Mouse (Mus musculus): ENCODE measurements at regions not wholly inside any gene's neighbourhood (a gene's known extent, or its start where the extent isn't known, plus 50 kb on each side); places are given as distances from the start of the nearest gene placed in this dataset.
"Not testable (repeated sequence)": the region's sequence is repeated elsewhere in the genome, so short reads cannot be mapped to it uniquely, and the experiment has no call there.

DNA sequence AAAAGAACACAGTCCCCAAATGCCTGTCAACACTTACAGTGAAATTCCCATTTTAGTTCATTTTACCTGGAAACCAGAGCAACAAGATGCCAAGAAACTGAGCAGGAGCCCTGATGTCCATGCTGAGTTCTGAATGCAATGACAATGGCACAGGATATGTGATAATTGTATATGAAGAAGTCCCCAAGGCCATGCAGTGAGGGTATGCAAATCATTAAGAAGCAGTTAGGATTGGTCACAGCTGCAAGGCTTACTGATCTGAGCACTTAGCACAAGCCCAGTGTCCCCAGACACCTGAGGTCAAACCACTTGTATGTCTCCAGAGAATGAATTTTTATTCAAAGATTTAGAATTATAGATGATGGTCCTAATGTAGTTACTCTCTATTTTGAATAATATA lies 419.0 kb upstream of the Tacstd2 start:
- DNase-seq (ENCODE audit: low read depth, low spot score) = not testable (repeated sequence)

DNA sequence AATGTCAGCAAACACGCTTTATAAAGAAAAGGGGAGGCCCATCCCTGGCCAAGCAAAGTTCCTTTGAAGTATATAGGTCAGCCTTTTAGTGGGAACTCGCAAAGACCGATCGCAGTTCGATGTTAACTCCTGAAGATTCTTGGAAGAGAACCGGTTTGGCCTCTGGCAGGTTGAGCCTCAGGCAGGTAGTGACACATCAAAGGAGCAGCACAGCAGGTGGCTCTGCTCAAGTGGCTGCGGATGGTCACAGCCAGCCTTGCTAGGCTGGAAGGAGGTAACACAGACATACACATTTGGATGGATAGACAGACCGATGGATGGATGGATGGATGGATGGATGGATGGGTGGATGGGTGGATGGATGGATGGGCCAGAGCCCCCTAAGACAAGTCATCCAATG lies 395.9 kb upstream of the Tacstd2 start:
- not testable (repeated sequence) for DNase-seq (ENCODE audit: low read depth, low spot score)

DNA sequence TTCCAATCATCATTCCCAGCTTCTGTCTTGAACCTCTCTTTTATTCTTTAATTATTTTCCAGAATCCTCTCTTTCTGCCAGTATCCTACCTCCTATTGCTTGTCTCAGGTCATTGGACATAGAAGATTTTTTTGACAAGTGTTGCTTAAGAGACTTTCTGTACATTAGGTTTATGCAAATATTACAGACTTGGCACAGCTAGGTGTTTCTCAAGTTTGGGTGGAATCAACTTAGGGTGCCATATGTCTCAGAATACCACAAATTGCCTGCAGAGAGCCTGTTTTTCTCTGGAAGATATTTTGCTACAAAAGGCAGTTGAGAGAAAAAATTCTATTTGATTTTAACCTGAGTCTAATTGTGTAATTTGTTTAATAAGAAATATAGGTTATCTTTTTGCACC lies 386.9 kb upstream of the Tacstd2 start:
- DNase-seq (ENCODE audit: low read depth, low spot score) = no peak

DNA sequence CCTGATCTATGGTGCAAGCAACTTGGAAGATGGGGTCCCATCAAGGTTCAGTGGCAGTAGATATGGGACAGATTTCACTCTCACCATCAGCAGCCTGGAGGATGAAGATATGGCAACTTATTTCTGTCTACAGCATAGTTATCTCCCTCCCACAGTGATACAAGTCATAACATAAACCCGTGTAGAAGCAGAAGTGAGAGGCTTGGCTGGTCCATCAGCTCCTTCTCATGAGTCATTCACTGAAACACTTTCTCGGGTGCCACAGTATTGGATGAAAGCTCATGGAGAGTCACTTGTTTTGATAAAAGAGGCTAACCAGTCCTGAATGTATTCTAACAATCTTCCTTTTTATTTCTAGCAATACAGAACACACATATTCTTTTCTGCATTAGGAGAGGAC lies 378.3 kb upstream of the Tacstd2 start:
- DNase-seq (ENCODE audit: low read depth, low spot score) = no peak

DNA sequence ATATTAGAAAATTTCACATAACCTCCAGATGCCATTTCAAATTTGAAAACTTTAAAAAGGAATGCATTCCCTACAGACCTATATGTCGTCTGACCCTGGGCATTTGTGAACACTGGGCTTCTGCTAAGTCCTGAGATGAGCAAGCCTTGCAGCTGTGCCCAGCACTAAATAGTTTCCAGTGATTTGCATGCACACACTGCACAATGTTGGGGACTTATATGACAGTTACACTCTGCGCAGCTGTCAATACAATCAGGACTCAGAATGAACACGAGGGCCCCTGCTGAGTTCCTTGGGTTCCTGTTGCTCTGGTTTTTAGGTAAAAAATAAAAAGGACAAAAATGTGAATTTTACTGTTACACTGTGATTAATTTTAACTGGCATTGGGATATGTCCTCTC lies 377.7 kb upstream of the Tacstd2 start:
- no peak for DNase-seq (ENCODE audit: low read depth, low spot score)

DNA sequence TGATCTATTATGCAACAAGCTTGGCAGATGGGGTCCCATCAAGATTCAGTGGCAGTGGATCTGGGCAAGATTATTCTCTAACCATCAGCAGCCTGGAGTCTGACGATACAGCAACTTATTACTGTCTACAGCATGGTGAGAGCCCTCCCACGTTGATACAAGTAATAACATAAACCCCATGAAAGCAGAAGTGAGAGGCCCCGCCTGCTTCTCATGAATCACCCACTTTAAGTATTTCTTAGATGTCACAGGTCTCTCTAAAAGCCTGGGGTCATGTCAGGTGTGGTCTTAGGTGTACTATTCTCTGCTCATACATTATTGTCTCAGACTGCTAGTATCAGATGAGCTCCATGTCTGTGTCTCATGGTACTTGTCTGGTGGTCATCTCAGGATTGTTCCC lies 360.9 kb upstream of the Tacstd2 start:
- no peak for DNase-seq (ENCODE audit: low read depth, low spot score)

DNA sequence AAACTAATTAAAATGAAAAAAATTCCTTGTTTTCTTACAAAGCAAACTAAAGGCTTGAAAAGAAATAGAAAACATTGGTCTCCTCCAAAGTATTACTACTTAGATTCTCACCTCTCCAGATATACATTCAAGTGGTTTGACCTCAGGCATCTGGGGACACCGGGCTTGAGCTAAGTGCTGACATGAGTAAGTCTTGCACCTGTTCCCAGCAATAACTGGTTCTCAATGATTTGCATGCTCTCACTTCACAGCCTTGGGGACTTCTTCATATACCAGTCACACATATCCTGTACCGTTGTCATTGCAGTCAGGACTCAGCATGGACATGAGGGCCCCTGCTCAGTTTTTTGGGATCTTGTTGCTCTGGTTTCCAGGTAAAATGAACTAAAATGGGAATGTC lies 360.3 kb upstream of the Tacstd2 start:
- DNase-seq (ENCODE audit: low read depth, low spot score) = no peak

DNA sequence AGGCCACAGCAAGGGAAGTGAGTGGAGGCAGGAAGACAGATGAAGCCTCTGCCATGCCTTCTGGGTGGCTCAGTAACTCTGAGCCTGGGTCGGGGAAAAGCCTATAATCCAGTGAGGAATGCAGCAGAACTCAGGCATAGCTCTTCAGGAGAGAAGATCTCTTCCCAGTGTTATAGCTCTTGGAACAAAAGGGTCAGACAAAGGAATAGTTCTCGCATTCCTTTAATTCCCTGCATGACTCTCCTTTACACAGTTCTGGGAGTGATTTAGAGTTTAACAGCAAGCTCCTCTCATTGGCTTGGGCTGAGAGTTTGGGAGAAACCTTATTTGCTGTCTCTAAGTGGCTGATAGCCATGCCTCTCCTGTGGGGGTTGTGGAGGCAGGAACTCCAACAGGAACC lies 352.0 kb upstream of the Tacstd2 start:
- DNase-seq (ENCODE audit: low read depth, low spot score) = no peak

DNA sequence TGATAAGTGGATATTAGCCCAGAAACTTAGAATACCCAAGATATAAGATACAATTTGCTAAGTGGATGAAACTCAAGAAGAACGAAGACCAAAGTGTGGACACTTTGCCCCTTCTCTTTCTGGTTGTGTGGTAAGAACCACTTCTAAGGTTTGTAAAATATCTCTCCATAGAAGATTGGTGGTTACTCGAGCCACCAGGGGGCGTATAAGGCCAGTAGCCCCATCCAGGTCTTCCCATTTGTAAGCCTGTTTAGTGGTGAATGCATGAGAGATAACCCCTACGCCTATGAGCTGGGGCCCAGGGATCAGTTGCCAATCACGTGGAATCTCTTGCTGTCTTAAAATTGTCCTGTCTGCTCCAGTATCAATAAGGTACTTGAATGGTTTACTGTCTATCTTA lies 349.3 kb upstream of the Tacstd2 start:
- no peak for DNase-seq (ENCODE audit: low read depth, low spot score)

DNA sequence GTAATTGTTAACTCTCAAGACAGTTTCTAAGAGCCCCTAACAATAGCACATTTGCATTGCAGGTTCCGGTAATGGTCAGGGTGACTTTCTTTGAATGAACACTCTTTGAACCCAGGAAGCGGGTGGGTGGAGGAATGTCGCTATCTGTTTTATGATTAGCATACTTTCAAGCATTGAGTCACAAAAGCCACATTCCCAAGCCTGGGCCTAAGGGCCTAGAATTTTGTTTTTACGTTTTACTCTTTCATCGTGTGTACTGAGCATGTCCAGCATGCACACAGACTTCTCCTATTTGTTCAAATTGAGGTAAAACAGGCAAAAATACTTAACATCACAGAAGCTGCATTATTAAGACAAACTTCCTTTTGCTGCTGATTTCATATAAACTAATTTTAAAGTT lies 345.9 kb upstream of the Tacstd2 start:
- DNase-seq (ENCODE audit: low read depth, low spot score) = not testable (repeated sequence)

DNA sequence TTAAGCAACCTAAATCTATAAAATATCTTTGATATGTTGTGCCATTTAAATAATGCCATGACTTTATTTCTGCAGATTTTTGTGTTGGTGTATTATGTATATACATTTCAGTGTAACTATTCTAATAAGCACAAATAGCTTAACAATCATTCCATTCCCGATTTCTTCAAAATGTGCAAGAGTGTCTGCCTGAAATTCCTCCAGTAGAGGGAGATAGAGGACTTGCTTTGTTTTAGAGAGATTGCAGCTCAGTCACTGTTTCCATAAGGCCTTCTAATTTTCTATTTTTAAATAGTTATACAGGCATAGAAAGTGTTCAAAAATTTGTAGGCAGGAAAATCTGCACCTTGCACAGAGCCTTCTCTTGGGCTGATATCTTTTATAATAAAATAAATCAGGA lies 322.3 kb upstream of the Tacstd2 start:
- not testable (repeated sequence) for DNase-seq (ENCODE audit: low read depth, low spot score)

DNA sequence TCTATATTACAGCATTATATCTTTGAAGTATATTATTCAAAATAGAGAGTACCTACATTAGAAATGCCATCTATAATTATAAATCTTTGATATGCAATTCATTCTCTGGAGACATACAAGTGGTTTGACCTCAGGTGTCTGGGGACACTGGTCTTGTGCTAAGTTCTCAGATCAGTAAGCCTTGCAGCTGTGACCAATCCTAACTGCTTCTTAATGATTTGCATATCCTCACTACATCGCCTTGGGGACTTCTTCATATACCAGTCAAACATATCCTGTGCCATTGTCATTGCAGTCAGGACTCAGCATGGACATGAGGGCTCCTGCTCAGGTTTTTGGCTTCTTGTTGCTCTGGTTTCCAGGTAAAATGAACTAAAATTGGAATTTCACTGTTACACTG lies 303.9 kb upstream of the Tacstd2 start:
- DNase-seq (ENCODE audit: low read depth, low spot score) = not testable (repeated sequence)

DNA sequence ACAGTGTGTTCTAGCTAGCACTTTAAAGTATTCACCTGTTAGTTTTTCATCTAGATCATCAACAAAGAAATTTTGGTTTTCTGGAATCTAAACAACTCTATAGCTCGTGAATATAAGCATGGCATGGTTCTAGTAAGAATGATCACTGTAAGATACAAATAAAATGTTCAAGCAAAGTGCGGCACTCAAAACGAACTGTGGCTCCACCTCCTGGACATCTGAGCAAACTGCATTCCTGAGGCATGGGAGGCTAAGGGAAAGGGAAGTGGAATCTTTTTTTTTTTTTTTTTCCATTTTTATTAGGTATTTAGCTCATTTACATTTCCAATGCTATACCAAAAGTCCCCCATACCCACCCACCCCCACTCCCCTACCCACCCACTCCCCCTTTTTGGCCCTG lies 276.9 kb upstream of the Tacstd2 start:
- DNase-seq (ENCODE audit: low read depth, low spot score) = peak; percentile 24

DNA sequence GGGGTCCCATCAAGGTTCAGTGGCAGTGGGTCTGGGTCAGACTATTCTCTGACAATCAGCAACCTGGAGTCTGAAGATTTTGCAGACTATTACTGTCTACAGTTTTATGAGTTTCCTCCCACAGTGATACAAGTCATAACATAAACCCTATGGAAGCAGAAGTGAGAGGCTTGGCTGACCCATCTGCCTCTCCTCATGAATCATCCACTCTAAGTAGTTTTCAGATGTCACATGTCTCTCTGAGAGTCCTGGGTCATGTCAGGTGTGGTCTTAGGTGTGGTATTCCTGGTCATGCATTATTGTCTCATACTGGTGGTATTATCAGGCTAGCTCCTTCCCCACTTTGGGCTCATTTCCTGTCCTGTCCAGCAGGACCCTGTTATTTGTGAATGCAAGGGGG lies 255.8 kb upstream of the Tacstd2 start:
- no peak for DNase-seq (ENCODE audit: low read depth, low spot score)

DNA sequence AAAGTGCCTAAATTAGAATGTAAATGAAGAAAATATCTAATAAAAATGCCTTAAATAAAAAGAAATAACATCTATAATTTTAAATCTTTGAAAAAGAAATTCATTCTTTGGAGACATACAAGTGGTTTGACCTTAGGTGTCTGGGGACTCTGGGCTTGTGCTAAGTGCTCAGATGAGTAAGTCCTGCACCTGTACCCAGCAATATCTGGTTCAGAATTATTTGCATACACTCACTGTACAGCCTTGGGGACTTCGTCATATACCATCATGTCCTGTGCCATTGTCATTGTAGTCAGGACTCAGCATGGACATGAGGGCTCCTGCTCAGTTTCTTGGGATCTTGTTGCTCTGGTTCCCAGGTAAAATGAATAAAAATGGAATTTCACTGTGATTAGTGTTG lies 255.1 kb upstream of the Tacstd2 start:
- no peak for DNase-seq (ENCODE audit: low read depth, low spot score)

DNA sequence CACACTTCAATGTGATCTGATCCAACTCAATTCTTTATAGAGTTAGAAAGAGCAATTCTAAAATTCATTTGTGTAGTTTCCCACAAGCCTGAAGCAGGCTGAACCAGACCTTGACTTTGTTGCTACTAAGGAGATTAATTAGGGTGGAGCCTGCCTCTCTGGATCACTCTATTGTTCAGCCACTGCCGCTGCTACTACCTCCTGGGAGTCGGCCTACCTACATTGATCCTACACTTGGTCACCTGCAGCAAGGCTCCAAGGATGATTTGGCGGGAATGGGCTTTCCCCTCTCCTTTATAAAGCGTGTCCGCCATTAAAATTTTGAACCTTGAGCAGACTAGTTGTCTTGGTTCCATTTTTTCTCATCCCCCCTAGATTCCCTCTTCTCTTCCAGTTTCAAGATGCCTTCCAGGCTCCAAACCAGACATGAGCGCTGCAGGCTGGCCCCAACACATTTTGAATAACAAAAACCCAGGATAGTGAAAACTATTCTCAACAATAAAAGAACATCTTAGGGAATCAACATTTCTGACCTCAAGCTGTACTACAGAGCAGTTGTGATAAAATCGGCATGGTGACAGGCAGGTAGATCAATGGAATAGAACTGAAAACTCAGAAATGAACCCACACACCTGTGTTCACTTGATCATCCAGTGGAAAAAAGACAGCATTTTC lies 251.6 kb upstream of the Tacstd2 start:
- no peak for DNase-seq (ENCODE audit: low read depth, low spot score)

DNA sequence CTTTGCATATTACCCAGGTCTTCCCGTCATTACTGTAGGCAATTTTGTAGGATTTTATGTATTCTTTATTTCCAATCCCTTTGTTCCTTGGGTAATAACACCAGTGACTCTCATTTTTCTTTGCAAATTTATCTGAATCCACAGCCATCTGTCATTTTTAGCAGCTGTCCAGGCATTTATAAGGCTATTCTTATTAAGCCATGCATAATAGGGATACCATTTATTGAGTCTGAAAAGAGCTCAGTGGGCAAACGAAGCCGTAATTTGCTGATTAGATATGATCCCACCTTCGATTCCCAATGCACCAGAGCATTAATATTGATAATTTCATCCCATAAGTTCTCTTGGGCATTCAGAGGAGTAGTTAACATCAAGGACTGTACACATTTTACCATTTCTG lies 243.3 kb upstream of the Tacstd2 start:
- DNase-seq (ENCODE audit: low read depth, low spot score) = no peak

DNA sequence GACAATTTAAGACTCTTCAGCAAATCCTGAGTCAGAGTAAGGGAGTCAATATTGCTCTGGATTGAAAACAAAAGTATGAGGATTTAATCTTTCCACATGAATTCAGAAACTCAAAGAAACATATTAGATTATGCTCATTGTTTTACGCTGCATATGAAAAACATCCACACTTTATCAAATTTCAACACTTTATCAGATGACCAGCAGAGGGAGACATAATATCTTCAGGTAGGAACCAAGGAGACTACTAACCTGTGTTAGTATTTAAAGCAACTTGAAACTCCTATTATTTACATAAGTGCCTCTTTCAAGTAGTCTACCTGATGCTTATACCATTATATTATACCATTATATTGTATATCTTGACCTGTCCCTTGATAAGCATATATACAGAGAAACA lies 218.5 kb upstream of the Tacstd2 start:
- DNase-seq (ENCODE audit: low read depth, low spot score) = not testable (repeated sequence)

DNA sequence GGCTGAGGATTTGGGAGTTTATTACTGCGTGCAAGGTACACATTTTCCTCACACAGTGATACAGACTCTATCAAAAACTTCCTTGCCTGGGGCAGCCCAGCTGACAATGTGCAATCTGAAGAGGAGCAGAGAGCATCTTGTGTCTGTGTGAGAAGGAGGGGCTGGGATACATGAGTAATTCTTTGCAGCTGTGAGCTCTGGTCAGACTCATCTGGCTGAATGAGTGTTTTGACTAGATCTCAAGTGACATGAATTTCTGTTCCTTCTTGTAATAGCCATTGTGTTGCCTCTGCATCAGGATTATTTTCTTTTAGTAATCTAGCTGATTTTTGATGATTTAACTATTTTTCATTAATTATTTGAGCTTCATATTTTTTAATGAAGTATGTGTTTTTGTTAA lies 190.0 kb upstream of the Tacstd2 start:
- no peak for DNase-seq (ENCODE audit: low read depth, low spot score)

DNA sequence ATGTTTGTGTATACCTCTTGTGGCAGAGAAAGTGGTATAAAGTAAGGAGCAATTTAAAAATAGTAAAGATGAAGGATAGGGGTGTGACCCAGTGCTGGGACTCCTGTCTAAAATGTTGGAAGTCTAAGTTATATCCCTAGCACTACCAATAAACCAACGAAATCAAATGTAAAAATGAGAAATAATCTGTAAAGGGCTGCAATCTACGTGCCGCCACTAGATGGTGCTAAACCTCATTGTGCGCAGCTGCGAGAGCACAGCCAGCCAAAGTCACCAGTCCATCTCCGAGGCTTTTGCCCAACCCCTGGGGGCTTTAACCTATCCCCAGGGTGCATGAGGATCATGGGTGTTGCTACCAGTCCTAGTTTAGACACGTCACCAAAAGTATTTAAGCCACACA lies 163.4 kb upstream of the Tacstd2 start:
- peak; percentile 10 for DNase-seq (ENCODE audit: low read depth, low spot score)

DNA sequence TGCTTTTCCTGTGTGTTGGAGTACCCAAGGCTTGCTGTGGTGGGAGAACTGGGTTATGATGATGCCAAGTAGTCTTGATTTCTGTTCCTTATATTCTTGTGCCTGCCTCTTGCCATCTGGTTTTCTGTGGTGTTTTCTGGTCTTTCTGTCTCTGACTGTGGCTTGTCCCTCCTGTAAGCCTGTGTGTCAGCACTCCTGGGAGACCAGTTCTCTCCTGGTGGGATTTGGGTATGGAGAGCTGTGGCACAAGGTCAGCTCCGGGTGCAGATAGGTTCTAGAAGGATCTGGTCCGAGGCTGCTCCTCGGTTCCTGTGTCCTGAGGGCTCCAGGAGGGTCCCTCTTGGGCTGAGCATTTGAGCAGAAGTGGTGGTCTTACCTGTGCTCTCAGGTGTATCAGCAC lies 155.4 kb upstream of the Tacstd2 start:
- not testable (repeated sequence) for DNase-seq (ENCODE audit: low read depth, low spot score)

DNA sequence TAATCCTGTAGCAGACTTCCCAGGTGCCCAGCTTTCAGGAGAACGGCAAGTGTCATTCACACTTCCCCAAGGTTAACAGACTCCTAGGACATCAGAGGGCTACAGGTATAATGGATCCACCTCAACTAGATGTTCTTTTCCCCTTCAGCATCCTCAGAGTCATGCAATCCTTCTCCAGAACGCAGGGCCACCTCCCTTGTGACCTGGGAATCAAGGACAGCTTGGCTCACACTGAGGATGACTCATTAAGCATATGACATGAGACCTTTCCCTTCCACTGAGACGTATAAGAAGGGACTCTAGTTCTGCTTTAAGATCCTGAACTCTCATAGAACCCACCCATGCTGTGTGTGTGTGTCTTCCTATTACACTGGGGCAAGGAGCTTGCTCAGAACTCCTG lies 147.5 kb upstream of the Tacstd2 start:
- DNase-seq (ENCODE audit: low read depth, low spot score) = not testable (repeated sequence)

DNA sequence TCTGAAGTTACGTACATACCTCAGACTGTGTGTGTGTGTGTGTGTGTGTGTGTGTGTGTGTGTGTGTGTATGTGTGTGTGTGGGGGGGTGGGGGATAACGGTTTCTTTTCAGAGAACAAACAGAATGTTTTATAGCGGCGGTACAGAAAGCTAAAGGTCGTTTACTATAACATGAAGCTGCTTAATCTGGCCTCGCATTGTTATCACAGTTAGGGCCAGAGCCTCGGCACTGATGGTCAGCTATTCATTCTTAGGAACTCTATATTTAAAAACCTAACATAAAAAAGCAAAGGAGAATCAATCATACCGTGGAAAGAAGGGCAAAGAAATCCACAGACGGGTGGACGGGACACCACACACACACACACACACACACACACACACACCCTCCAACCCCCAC lies 146.0 kb upstream of the Tacstd2 start:
- DNase-seq (ENCODE audit: low read depth, low spot score) = not testable (repeated sequence)

DNA sequence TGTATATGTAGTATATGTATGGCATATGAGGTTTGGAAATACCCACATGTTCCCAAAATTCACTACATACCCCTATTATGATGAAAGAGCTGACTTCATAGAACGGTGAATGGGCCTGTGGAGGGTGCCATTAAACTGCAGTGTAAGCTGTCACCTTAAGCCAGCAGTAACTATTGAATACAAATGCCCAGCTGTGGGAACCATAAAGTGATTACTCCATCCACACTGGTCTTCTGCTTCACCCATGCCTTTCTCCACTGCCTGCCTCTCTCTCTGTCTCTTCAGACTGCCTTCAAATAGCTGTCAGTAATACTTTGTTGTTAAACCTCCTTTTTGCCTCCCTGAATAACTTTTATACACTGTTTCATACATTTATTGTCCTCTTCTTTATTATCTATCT lies 143.5 kb upstream of the Tacstd2 start:
- DNase-seq (ENCODE audit: low read depth, low spot score) = not testable (repeated sequence)
